Mouse (Mus musculus) urinary bladder, postnatal 36 days (tissue): Measurements from ENCODE around the gene Cactin.

Experiments used
- DNase-seq, 2 experiments: peaks; one replicate each; pipeline ENCODE4 v3.0.0; 2022; ENCODE audit warnings: low spot score in 2 of 2, mixed read lengths in 1 of 2

Gene Cactin

GRCm38 (mm10) chr10:81341333-81341949 is 20.5 kb downstream of the Cactin start:
- peak in 1 of 2 experiments; percentile 64 for DNase-seq

GRCm38 (mm10) chr10:81342686-81343505 is 22.0 kb downstream of the Cactin start, which contains the start of gene Gipc3:
Gene Gipc3 (minus strand): TSS chr10:81343266.
- DNase-seq, result no peak

DNA sequence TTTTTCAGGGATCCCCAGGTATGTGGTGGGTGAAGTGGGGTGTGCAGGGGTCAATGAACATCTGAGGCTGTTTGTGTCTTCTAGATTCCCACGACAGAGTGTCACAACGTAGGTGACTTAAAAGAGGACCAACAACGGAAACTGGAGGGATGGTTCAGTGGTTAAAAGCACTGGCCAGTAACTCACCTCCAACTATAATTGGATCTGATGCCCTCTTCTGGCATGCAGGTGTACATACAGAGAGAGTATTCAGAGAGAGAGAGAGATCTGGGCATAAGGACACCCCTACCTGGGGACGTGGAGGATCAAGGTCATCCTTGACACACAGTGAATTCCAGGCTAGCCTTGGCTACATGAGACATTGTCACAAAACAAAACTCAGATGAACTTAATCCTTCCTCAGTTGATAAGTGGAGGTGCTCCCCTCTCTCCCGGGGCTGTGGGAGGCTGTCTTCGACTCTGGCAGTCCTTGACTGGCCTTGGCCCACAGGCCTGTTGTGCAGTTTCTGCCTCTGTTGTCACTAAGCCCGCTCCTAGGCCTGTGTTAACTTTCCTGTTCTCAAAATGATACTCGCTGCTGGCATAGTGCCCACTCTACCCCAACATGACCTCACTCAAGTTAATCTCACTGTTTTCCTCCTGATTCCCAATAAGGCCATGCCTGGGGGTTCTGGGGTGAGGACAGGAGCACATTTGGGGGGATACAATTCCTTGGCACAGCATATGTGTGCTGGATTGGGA is 23.7 kb downstream of the Cactin start:
- DNase-seq, result no peak

DNA sequence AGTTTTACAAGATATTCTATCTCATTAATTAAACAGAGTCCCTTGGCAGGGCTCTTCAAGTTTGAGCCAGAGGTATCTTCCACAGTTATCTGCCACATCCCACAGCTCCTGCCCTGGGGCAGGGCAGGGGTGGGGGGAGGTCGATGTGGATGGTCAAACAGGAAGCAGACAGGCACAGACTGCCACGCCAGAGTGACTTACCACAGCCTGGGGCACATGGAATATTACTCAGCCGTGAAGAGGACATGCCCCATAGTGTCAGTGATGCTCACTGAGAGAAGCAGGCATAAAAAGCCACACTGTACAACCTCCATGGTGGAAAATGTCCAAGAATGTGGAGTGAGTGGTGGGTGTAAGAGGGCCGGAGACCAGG is 24.2 kb downstream of the Cactin start:
- no peak for DNase-seq

DNA sequence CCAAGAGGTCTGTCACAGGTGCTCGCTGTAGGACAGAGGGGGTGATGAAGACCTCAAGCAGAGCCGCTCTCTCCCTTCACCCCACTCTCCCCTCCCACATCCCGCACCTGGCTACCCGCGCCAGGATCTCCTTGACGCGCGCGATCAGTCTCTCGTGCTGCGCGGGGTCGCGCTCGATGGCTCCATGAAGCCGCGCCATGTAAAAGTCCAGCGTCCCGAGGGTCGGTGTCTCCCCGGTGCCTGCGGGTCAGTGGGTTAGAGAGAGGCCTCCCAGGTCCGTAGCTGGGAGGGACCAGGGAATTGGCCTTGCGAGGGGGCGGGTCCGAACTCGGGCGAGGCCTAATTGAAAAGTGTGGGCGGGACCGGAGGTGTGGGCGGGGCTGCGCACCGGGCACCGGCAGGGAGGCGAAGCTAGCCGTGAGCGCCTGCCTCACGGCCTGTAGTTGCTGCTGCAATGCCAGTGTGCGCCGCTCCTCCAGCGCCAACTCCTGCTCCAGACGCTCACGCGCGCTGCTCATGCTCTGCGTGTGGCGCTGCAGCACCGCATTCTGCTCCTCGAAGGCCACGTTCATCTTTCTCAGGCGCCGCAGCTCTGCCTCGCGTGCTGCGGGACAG is 25.7 kb downstream of the Cactin start:
- peak; percentile 51 to 75 for DNase-seq

- peak in 1 of 2 experiments; percentile 55 for DNase-seq
Observed at GRCm38 (mm10) chr10:81349146-81349545, 28.2 kb downstream of the Cactin start.

DNA sequence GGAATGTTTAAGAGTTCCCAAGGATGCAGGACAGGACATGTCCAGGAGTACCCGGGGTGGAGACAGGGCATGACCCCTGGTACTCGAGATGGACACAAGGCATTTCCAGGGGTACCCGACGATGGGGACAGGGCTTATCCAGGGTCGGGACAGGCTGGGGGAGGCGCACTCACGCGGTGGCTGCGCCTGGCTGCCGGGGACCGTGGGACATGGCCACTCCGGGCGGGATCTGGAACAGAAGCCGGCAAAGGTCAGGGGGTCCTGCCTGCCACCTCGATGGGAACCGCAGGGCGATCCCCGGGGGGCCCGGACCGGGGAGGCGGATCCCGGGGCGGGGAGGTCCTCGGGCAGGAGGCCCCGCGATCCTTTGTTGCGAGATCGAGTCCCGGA is 29.1 kb downstream of the Cactin start:
- DNase-seq, result no peak

DNA sequence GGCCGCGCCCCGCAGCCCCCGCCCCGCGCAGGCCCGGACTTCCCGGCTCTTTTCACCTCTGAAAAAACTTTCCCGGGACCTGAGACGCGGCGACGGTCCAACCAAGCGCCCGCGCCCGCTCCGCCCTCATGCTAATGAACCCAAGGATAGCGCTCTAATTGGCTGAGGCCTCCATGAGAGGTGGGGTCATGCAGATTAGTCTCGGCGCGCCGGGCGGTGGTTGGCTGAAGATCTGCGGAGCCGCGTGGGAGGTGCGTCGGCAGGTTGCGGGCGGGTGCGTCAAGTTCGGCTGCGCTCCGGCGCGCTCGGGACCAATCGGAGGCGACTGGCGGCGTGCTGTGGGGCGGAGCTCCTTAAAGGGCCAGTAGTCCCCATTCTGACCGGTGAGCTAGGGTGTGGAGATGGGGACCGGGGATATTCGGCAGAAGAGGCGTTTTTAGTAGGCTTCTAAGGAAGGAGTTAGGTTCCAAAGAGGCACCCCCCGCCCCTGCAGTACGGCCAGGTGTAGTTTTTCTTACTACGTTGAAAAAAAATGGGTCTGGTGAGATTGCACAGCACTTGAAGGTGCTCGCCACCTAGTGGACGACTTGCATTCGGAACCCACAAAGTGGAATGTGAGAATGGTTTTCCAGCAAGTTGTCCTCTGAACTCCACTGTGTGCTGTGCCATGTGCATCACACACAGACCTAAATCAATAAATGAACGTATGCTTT is 29.6 kb downstream of the Cactin start, which contains the start of gene Hmg20b:
Gene Hmg20b (minus strand): TSS at position 130 of the 713 bp plus-strand sequence.
- DNase-seq, result peak; percentile 97 to 99

- no peak for DNase-seq
Observed at GRCm38 (mm10) chr10:81351678-81352291, 30.9 kb downstream of the Cactin start.

DNA sequence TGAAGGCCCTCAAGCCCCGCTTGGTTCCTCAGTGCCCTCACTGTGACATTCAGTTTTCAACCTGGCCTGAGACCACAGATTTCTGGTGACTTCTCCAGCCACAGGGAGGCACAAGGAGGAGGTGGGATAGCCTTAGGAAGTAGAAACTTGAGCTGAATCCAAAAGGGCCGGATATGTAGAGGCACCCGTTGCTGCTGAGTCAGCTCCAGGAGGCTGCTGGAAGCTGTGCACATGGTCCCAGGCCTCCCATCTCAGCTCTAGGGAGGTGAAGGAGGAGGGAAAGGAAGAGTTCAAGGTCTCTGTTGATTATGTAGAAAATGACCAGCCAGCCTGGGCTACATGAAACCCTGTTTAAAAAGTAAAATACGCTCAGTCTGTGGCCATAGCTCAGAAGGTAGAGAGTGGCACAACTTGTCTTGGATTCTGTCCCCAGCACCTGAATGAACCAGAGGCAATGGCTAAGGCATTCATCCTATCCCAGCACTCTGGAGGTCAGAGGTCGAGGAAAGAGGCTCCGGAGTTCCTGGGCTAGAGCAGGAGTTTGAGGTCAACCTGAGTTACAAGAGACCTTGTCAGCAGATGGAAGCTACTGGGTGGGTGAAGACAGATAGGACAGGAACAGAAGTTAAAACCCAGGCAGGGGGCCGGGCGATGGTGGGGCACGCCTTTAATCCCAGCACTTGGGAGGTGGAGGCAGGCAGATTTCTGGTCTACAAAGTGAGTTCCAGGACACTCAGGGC is 34.0 kb downstream of the Cactin start:
- DNase-seq, result no peak

DNA sequence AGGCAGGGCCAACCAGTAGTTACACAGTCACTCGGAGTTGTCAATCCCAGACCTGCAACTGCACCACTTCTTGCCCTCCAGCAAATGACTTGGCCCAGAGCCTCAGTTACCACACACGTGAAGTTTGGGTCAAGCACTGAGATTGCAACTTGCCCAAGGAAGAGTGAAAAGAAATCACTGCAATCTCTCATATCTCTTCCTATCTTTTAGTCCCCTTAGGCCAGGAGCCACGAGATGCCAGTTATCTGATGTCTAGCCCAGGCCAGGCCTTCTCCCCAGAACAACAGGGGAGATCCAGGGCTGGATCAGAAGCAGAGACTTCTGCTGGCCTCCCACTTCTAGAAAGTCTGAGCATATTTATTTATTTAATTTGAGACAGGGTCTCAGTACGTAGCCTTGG is 34.6 kb downstream of the Cactin start:
- DNase-seq, result no peak

DNA sequence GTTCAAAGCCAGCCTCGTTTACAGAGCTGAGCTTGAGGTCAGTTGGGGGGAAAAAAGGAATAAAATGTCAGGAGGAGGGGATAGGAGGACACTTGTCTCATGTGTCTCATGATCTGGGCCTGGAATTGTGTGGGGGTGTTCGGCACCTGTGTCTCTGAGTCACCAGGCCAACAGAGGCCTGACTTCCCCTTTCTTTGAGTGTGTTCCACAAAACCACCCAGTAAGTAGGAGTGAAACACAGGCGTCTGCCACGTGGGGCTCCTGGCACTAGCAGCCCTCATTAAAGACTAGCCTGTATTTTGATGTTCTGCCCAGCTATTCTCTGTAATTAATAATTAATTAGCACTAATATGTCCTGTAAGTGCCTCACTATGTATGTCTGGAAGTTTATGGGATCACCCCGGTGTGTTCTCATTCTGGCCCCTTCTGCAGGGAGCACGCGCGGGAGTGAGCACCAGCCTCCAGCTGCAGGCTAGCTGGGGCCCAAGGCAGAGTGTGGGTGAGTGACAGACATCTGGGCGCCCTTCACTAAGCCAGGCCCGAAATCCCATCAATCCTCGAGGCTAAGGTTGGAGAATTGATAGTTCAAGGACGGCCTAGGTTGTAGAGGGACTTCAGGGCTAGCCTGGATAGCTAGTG is 35.6 kb downstream of the Cactin start:
- DNase-seq, result no peak

DNA sequence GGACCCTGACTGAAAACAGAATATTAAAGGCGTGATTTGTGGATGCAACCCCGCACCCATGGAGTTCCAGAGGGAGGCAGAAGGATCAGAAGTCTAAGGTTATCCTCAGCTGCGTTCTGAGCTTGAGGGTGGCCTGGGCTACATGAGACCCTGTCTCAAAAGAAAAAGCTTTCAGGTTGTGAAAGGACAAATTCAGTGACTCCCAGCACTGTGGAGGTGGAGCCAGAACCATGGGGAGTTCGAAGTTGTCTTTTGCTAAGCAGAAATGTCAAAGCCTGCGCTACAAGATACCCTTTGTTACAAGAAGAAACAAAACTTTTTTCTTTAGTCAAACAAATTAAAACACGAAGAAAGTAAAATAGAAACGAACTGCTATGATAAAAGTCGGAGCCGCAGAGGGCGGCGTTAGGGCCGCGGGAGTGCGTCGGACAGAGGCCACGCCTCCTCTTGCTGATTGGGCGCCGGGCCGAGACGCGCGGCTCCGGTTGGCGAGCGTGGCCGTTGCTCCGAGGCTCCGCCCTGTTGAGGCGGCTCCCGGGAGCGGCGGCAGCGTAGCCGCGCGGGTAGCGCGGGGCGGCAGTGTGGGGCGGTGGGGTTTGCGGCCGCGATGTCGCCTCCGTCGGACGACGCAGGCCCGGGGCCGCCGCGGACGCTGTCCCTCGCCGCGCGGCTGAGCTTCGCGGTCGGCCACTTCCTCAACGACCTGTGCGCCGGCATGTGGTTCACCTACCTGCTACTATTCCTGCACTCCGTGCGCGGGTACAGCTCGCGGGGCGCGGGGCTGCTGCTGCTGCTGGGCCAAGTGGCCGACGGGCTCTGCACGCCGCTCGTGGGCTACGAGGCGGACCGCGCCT is 36.3 kb downstream of the Cactin start, which contains the start of gene Mfsd12:
Gene Mfsd12 (plus strand): TSS at position 501 of the 854 bp plus-strand sequence.
- DNase-seq, result peak; percentile 78 to 90

GRCm38 (mm10) chr10:81358209-81358608 is 37.3 kb downstream of the Cactin start:
- DNase-seq, result no peak

- DNase-seq, result no peak
Observed at GRCm38 (mm10) chr10:81358841-81359240, 37.9 kb downstream of the Cactin start.

GRCm38 (mm10) chr10:81360721-81361120 is 39.8 kb downstream of the Cactin start:
- DNase-seq, result no peak

DNA sequence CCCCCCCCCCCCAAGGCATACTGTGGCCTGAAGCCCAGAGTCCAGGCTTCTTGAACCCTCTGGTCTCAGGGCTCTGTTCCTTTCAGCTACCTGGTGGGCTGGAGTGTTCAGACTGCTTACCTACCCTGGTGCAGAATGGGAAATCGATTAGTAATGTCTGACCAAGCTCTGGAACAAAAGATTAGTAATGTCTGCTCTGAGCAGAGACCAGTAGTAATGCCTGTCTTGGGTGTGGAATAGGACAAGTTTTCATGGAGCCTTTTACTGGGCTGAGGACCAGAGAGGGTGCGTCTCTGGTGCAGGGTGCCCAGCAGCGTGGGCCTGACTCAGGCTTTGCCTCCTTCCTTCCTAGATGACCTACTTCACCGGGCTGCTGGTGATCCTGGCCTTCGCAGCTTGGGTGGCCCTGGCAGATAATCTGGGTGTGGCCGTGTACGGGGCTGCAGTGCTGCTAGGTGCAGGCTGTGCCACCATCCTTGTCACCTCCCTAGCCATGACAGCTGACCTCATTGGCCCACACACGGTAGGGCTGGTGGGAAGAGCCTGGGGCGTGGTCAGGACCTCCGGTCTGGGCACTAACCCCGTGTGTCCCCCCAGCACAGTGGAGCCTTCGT is 41.5 kb downstream of the Cactin start:
- DNase-seq, result no peak
